ENCODE assay signal across 8 mouse cellular contexts in genomic region chr14:98168039-98168907, GRCm38 (mm10). TPM values are rescaled to one million over a fixed set of nuclear protein-coding genes. Genes with fewer than 3 reads are reported as not detected.
DNase-seq lines count a peak whose midpoint lies in the region; ATAC-seq and TF ChIP-seq lines count a peak whose summit lies in the region.

No protein-coding gene starts in this region.

- H3K4me1 ChIP-seq in embryonic facial prominence, embryonic 15.5 days: peaks cover 8% of the 10 kb centered on the region; the same call in 1 of the 2 replicates
- no peaks in the 10 kb centered on the region for H3K4me1 ChIP-seq in heart, postnatal 0 days (ENCODE audit: control insufficient read depth, insufficient read depth)

- peak overlapping the region; percentile 65 for H3K27ac ChIP-seq in embryonic facial prominence, embryonic 15.5 days (replicated peaks)
- peak overlapping the region; percentile 67 for H3K27ac ChIP-seq in heart, postnatal 0 days (ENCODE audit: low read depth)

- H3K4me3 ChIP-seq in embryonic facial prominence, embryonic 15.5 days (replicated peaks): peak overlapping the region; percentile 71
- H3K4me3 ChIP-seq in heart, postnatal 0 days (ENCODE audit: low read depth, low read length): peak overlapping the region; percentile 79

- H3K9ac ChIP-seq in embryonic facial prominence, embryonic 15.5 days: peak overlapping the region; percentile 53
- peak overlapping the region; percentile 55 for H3K9ac ChIP-seq in heart, postnatal 0 days (replicated peaks; ENCODE audit: low read depth, low read length)

- no peaks in the 10 kb centered on the region for H3K27me3 ChIP-seq in embryonic facial prominence, embryonic 15.5 days
- 0 out of 2 replicates have a peak, but pooled peaks cover 4% of the 10 kb centered on the region for H3K27me3 ChIP-seq in heart, postnatal 0 days (ENCODE audit: control insufficient read depth, insufficient read depth, low read length)

- peak overlapping the region; percentile 99 for H3K4me2 ChIP-seq in embryonic facial prominence, embryonic 15.5 days (replicated peaks)
- peak overlapping the region; percentile 86 for H3K4me2 ChIP-seq in heart, postnatal 0 days (ENCODE audit: low read depth, low read length)

- under 1% methylated on average over 48 of the region's 48 CpGs for WGBS in embryonic facial prominence, embryonic 15.5 days
- WGBS in heart, postnatal 0 days: under 1% methylated on average over 48 of the region's 48 CpGs

- no peaks in the 10 kb centered on the region for H3K36me3 ChIP-seq in embryonic facial prominence, embryonic 15.5 days
- no peaks in the 10 kb centered on the region for H3K36me3 ChIP-seq in heart, postnatal 0 days (replicated peaks; ENCODE audit: control insufficient read depth, insufficient read depth, low read length)

- peak; percentile 55 for ATAC-seq in embryonic facial prominence, embryonic 15.5 days (ENCODE audit: insufficient number of reproducible peaks, low FRiP score, low TSS enrichment, low read depth)
- ATAC-seq in heart, postnatal 0 days (ENCODE audit: insufficient read depth, low read depth): peak; percentile 66

- no peak for TF ChIP-seq EP300 in heart, postnatal 0 days (IDR thresholded peaks at IDR 0.05; ENCODE audit: low read depth)

- no peak for TF ChIP-seq CTCF in heart, postnatal 0 days (IDR thresholded peaks at IDR 0.05; ENCODE audit: low read depth)

- H3K9me3 ChIP-seq in embryonic facial prominence, embryonic 15.5 days (replicated peaks): no peaks in the 10 kb centered on the region
- no peaks in the 10 kb centered on the region for H3K9me3 ChIP-seq in heart, postnatal 0 days (replicated peaks; ENCODE audit: control insufficient read depth, low read length)

- DNase-seq in 416B (ENCODE audit: low read depth) (peak; percentile 59), MN1 (ENCODE audit: low spot score) (no peak)
- peak; percentile 17 for DNase-seq in adrenal gland, adult 8-10 months
- peak; percentile 25 for DNase-seq in heart, postnatal 0 days (ENCODE audit: low spot score)
- DNase-seq in kidney, postnatal 25 days: peak; percentile 52 to 80
- DNase-seq in lung, postnatal 14 days: peak; percentile 53
- DNase-seq in retina, embryonic 14.5 days (ENCODE audit: low spot score): peak; percentile 62

RNA-seq across cellular contexts. Expression of gene Dach1, which starts 1.3 kb away (rescaled TPM):
- 1 to 10 TPM; 3.1 to 5.9 (median 4.6) TPM for total RNA-seq in adrenal gland, adult 8-10 months (2022)
- polyA plus RNA-seq in embryonic facial prominence, embryonic 15.5 days (2015; fragmentation: Nextera tagmentation; extraction: Ambion mirVana): 2.3 TPM in 2 replicates
- total RNA-seq in heart, postnatal 0 days (2014; rRNA removed; ENCODE audit: low replicate concordance): 1.6 and 2.5 TPM in 2 replicates
- 1.5 and 1.6 TPM in 2 replicates for polyA plus RNA-seq in heart, postnatal 0 days (2015; fragmentation: Nextera tagmentation; extraction: Ambion mirVana)
